Mouse (Mus musculus): ENCODE data around the gene Gm49318.

DNA sequence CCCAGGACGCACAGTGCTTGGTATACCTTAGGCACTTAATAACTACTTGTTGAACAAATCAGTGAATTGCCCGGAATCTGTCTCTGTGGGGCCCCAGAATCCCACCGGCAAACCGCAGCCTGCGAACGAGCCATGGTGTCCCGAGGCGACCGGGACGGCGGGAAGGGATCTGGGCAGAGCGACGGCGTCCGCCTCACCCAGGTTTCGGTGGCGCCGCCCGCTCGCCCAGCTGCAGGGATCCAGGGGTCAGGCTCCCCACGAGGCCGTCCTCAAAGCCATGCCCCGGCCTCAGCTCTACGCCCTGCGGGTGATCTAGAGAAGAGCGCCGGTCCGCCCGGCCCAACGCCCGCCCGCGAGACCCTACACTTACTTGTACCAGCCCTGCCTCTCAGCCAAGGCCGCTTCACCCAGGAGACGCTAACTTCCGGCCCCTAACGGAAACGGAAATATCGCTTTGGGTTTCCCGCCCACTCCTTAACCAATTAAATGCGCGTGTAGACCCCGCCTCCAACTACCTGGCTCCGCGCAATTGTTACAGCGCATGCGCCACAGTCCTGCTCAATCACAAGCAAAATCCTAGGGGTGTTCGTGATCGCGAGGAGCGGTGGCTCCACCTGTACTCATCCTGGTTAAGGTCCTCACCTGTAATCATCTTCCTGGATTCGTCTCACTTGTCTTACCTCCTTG, 45.8 kb upstream of the Gm49318 start, which contains the start of gene Elof1:
- TF ChIP-seq CTCF (IDR thresholded peaks at IDR 0.05; ENCODE audit: borderline replicate concordance, extremely low read depth, insufficient read depth, insufficient read length) = no peak; the same call in 1 of the 2 replicates
- 0 out of 2 replicates have a peak, but pooled peaks have one; percentile 46 for TF ChIP-seq POLR2A (IDR thresholded peaks at IDR 0.05; ENCODE audit: borderline replicate concordance, extremely low read depth, insufficient read depth, insufficient read length, poor library complexity, severe bottlenecking)

Data from brain, embryonic 14.5 days (tissue).